Mouse (Mus musculus) bone marrow macrophage, adult 2 months (primary cell): ENCODE data around the gene Gm17334.

Experiments
- CTCF ChIP-seq: IDR thresholded peaks from 2 replicates; pipeline ENCODE4 v1.5.1; 2012; ENCODE audit warnings: low read depth, mild to moderate bottlenecking, low read length, moderate library complexity
- POLR2A ChIP-seq: IDR thresholded peaks from 2 replicates; pipeline ENCODE4 v1.6.1; 2012; ENCODE audit warnings: mild to moderate bottlenecking, low read depth, low read length, borderline replicate concordance

GRCm38 (mm10) chr11:53736771-53737572 is 36.0 kb downstream of the Gm17334 start:
- TF ChIP-seq POLR2A, result no peak
- TF ChIP-seq CTCF, result peak; percentile 66
